Mouse (Mus musculus): ENCODE results near the gene Ddx49. TPM values are rescaled to one million over a fixed set of nuclear protein-coding genes. Genes with fewer than 3 reads are reported as not detected.

Ddx49 gene
- 52.7 and 53.1 TPM in 2 replicates for polyA plus RNA-seq (2015; fragmentation: Nextera tagmentation; extraction: Ambion mirVana)

DNA sequence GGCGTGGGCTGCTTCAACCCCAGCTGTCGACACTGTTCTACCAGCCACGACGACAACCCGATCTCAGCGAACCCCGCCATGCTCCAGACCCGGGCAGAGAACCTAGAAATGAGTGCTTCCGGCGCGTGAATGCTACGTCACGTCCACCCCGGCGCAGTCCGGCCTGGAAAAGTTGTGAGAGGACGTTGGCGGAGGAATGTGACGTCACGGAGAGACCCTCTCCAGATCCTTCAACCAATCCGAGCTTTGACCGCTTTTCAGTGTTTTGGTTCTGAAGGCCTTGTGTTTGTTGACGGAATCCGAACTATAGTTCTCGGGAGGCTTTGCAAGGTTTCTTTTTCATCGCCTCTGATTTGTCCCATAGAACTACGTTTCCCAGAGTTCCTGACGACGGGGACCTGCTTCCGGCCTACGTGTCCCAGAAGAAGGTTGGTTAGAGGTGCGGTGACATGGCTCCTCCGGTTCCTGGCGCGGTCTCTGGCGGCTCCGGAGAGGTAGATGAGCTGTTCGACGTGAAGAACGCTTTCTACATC is at the start of gene Ddx49, which contains the start of gene Cope:
TSS of gene Ddx49 (minus strand) at position 132 of the 533 bp plus-strand sequence.
TSS of gene Cope (plus strand) at position 161 of the 533 bp plus-strand sequence.
- H3K9ac ChIP-seq, result peak within 1 kb of the TSS; percentile 78
- H3K36me3 ChIP-seq, result peaks cover 57% of the 10 kb centered on the region
- H3K4me1 ChIP-seq, result peaks cover 31% of the 10 kb centered on the region
- H3K9me3 ChIP-seq, result no peaks in the 10 kb centered on the region
- peak within 1 kb of the TSS; percentile 84 for H3K27ac ChIP-seq
- peak within 1 kb of the TSS; percentile 76 for H3K4me2 ChIP-seq
- under 1% methylated on average over 40 of the region's 40 CpGs for WGBS
- no peaks in the 10 kb centered on the region for H3K27me3 ChIP-seq
- H3K4me3 ChIP-seq, result peak within 1 kb of the TSS; percentile 93
- ATAC-seq (ENCODE audit: insufficient number of reproducible peaks, low FRiP score, low TSS enrichment, low read depth), result peak; percentile 88

DNA sequence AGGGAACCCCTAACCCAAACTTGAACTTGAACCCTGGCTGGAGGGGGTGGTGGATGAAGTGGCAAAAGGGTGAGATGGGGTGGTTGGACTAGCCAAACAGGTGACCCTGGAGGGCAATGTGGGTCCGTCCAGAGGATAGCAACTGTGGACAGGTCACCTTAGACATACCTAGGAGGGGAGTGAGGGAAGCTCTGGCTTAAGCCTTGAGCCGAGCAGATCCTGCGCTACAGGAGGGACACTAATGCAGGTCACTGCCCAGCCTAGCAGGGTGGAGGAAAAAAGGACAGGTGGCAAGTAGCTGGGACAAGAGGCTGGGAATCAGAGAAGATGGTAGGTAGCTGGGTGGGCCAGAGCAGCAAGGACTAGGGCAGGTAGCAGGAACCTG is 49.7 kb upstream of the Ddx49 start:
- H3K27me3 ChIP-seq, result no peaks in the 10 kb centered on the region
- peak overlapping the region; percentile 98 for H3K4me3 ChIP-seq
- H3K4me1 ChIP-seq, result peaks cover 57% of the 10 kb centered on the region
- WGBS, result 21% methylated on average over 3 of the region's 3 CpGs
- peak overlapping the region; percentile 90 for H3K4me2 ChIP-seq
- H3K36me3 ChIP-seq, result peaks cover 23% of the 10 kb centered on the region
- H3K9me3 ChIP-seq, result no peaks in the 10 kb centered on the region
- ATAC-seq (ENCODE audit: insufficient number of reproducible peaks, low FRiP score, low TSS enrichment, low read depth), result no peak
- no peak overlapping the region for H3K27ac ChIP-seq
- H3K9ac ChIP-seq, result peak overlapping the region; percentile 98

DNA sequence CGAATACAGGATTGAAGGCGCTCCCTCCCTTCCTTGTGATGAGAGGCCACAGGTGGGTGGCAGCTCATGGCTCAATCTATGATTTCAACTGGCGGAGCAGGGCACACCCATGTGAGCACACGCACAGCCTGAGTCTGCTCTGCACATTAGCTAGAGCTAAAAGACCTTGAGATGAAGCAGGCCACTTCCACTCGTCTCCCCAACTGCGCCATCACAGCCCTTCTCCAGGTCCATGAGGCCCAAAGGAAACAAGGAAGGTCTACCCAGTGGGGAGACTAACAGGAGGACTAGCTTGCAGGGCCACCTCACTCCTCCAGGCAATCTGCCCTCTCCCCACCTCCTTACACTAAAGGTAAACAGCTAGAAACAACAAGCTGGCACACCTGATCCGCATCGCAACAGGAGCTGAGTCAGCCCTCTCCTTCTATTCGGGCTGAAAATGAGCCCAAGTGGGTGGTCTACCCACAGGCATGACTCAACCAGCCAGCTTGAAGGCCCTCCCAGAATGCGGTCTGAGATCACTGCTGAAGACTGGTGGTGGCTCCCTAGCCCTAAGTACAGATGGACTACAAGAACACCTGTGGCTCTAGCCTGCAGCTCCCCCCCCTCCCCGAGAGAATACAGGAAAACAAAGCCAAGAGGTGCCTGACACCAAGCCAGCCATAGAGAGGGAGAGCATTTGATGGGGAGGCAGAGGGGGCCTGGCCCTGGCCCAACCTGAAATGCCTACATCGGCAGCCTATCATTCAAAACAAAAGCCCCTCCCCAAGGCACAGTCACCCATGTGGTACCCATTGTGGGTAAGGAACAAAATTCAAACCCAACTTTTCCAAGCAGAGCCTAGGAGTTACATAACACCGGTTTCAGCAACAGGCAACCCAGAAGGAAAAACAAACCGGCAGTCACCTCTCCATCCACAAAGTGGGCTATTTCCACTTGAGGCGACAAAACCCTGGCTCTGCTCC is 49.0 kb upstream of the Ddx49 start:
- Histone ChIP-seq H3K27ac (peak overlapping the region; percentile 75), H3K4me1 (peaks cover 59% of the 10 kb centered on the region), H3K4me3 (peak overlapping the region; percentile 98), H3K9me3 (no peaks in the 10 kb centered on the region), H3K9ac (peak overlapping the region; percentile 98), H3K4me2 (peak overlapping the region; percentile 90), H3K27me3 (no peaks in the 10 kb centered on the region), H3K36me3 (peaks cover 29% of the 10 kb centered on the region)
- 32% methylated on average over 15 of the region's 15 CpGs for WGBS
- no peak for ATAC-seq (ENCODE audit: insufficient number of reproducible peaks, low FRiP score, low TSS enrichment, low read depth)

DNA sequence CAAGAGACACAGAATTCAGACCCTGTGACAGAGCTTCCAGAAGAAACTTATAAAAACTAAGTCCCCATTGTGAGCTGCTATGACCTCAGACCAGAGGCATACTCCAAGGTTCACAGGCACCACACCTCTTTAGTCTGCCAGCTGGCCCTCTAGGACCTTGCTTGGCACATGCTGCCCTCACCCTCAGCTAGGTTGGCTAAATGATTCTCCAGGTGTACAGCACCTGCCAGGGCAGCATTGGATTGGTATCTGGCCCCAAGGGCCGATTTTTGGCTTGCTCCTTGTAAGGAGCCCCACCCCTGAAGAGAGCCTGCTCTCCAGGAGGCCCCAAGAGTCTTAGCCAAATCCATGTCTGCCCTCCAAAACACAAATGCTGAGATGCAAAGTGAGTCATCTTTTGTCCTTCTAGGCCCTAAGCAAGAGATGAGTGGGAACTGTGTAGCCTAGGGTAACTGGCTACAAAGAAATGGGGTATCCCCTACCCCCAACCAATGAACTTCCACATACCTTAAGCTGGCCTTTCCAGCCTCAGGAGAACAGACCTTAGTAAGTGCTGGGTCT is 45.7 kb upstream of the Ddx49 start:
- Histone ChIP-seq H3K36me3 (peaks cover 50% of the 10 kb centered on the region), H3K27me3 (no peaks in the 10 kb centered on the region), H3K27ac (no peak overlapping the region), H3K9me3 (no peaks in the 10 kb centered on the region), H3K4me1 (peaks cover 64% of the 10 kb centered on the region), H3K4me2 (no peak overlapping the region), H3K4me3 (no peak overlapping the region), H3K9ac (no peak overlapping the region)
- 79% methylated on average over 1 of the region's 1 CpGs for WGBS
- ATAC-seq (ENCODE audit: insufficient number of reproducible peaks, low FRiP score, low TSS enrichment, low read depth), result no peak

DNA sequence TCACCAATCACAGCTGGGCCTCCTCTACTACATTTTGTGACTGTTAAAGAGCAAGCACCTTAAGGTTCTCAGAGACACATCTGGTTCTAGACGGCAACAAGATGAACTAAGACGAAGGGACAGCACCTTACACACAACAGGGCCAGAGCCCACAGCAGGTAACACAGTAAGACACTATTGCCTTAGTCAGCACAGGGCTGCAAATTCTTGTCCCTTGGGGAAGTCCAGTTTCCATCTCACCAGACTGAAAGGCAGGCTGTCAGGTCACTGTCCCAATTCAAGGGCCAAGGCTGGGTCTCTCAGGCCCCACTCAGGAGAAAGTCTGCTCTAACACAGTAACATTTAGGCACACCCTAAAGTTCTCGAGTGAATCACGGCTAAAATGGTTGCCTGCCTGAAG is 45.2 kb upstream of the Ddx49 start:
- Histone ChIP-seq H3K27me3 (no peaks in the 10 kb centered on the region), H3K27ac (no peak overlapping the region), H3K4me1 (peaks cover 66% of the 10 kb centered on the region), H3K4me2 (no peak overlapping the region), H3K36me3 (peaks cover 55% of the 10 kb centered on the region), H3K9ac (no peak overlapping the region), H3K4me3 (no peak overlapping the region), H3K9me3 (no peaks in the 10 kb centered on the region)
- 73% methylated on average over 4 of the region's 4 CpGs for WGBS
- ATAC-seq (ENCODE audit: insufficient number of reproducible peaks, low FRiP score, low TSS enrichment, low read depth), result no peak

DNA sequence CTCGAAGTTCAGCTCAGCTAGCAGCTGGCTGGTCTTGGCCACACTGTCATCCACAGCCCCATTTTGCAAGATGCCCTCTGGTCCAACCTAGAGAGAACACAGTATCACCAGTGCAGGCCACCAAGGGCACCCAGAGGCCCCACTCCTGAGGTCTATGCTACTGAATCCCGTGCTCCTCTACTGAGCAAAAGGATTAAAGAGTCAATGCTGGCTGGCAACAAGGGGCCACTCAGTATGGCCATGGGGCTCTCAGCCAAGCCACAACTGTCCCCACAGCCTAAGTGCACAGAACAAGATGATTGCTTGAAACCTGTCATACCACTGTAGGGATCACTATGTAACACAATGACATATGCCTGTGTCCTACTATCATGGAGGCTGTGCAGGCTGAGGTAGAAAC is 42.0 kb upstream of the Ddx49 start:
- Histone ChIP-seq H3K27me3 (no peaks in the 10 kb centered on the region), H3K4me2 (no peak overlapping the region), H3K9me3 (no peaks in the 10 kb centered on the region), H3K4me1 (peaks cover 36% of the 10 kb centered on the region), H3K9ac (no peak overlapping the region), H3K4me3 (no peak overlapping the region), H3K27ac (no peak overlapping the region; the same call in 1 of the 2 replicates), H3K36me3 (peaks cover 82% of the 10 kb centered on the region)
- 85% methylated on average over 2 of the region's 2 CpGs for WGBS
- no peak for ATAC-seq (ENCODE audit: insufficient number of reproducible peaks, low FRiP score, low TSS enrichment, low read depth)

DNA sequence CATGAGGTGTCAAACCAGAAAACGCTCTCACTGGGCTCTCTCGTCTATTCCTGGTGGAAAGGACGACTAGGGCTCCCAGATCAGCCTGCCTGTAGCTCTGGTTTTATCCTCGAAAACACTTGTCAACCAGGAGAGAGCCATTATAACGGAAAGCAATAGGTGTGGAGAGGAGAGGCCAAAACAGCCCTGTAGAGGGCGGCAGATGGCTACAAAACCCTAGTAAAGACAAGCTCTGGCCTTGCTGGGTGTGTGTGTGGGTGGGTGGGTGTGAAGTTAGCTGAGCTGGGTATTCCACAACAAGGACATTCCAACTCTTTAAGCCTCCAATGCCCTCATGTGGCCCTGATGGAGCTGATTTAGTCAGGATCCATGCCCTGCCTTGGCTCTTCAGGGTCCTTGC is 41.4 kb upstream of the Ddx49 start:
- Histone ChIP-seq H3K9me3 (no peaks in the 10 kb centered on the region), H3K9ac (no peak overlapping the region), H3K4me3 (no peak overlapping the region), H3K36me3 (peaks cover 82% of the 10 kb centered on the region), H3K4me2 (no peak overlapping the region), H3K4me1 (peaks cover 30% of the 10 kb centered on the region), H3K27me3 (no peaks in the 10 kb centered on the region), H3K27ac (no peak overlapping the region)
- 45% methylated on average over 6 of the region's 6 CpGs for WGBS
- ATAC-seq (ENCODE audit: insufficient number of reproducible peaks, low FRiP score, low TSS enrichment, low read depth), result no peak

DNA sequence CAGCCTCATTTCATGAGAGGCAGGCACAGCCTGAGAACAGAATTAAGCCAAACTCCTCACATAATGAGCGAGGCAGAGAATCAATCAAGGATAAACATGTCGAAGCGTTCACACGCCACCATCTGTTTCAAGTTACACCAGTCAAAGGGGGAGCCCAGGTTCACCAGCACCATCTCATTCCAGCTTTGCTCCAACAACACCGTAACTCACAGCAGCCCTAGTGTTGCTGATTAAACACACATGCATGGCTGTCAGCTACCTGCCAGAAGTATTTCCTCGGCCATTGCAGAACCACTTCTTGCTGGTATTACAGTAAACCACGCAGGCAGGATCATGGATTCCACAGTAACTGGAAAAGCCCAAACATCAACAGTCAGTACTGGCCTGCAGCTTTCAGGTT is 40.8 kb upstream of the Ddx49 start:
- H3K4me3 ChIP-seq, result no peak overlapping the region
- peaks cover 82% of the 10 kb centered on the region for H3K36me3 ChIP-seq
- peaks cover 24% of the 10 kb centered on the region for H3K4me1 ChIP-seq
- no peaks in the 10 kb centered on the region for H3K9me3 ChIP-seq
- no peak overlapping the region for H3K9ac ChIP-seq
- WGBS, result 37% methylated on average over 7 of the region's 7 CpGs
- H3K4me2 ChIP-seq, result no peak overlapping the region
- ATAC-seq (ENCODE audit: insufficient number of reproducible peaks, low FRiP score, low TSS enrichment, low read depth), result no peak
- H3K27ac ChIP-seq, result no peak overlapping the region
- no peaks in the 10 kb centered on the region for H3K27me3 ChIP-seq

DNA sequence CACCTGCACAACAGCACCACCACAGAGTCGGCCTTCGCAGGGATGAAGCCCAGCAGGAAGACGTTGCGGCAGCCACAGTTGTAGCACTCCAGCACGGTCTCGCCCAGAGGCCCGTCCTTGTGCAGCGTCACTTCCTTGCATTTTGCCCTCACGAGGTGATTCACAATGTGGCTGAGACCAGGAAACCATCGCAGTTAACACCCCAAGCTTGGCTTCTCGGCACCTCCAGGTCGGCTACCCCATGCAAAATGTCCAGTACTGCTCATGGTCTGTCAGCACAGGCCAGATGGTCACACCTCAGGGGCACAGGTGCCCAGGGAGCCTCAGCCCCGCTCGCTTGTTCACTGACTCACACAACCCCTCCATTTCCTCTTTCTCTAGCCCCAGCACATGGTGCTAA is 39.7 kb upstream of the Ddx49 start:
- H3K27me3 ChIP-seq, result no peaks in the 10 kb centered on the region
- H3K4me3 ChIP-seq, result no peak overlapping the region
- H3K4me2 ChIP-seq, result no peak overlapping the region
- peaks cover 87% of the 10 kb centered on the region for H3K36me3 ChIP-seq
- no peak overlapping the region for H3K9ac ChIP-seq
- no peak for ATAC-seq (ENCODE audit: insufficient number of reproducible peaks, low FRiP score, low TSS enrichment, low read depth)
- no peaks in the 10 kb centered on the region for H3K9me3 ChIP-seq
- peaks cover 21% of the 10 kb centered on the region for H3K4me1 ChIP-seq
- H3K27ac ChIP-seq, result no peak overlapping the region
- WGBS, result 85% methylated on average over 14 of the region's 14 CpGs

DNA sequence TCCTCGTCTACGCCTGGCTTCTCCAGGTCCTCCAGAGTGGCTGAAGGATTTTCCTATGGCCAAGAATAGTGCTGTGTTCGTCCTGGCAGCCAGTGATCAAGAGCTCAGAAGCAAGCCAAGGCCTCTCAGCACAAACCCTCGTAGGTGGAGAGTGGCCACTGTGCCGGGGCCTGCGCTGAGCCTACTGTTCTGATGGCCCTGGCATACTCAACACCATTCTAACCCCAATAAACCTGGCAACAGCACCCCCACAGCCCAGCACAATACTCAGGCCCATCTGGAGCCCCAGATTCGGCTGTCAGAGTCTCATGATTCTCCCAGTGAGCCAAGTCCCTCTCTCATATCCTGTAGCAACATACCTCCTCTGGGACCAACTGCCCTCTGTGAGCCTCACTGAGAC is 38.4 kb upstream of the Ddx49 start:
- no peak overlapping the region for H3K27ac ChIP-seq
- no peak overlapping the region for H3K4me2 ChIP-seq
- peaks cover 87% of the 10 kb centered on the region for H3K36me3 ChIP-seq
- H3K4me3 ChIP-seq, result no peak overlapping the region
- no peak for ATAC-seq (ENCODE audit: insufficient number of reproducible peaks, low FRiP score, low TSS enrichment, low read depth)
- 94% methylated on average over 7 of the region's 7 CpGs for WGBS
- H3K4me1 ChIP-seq, result peaks cover 16% of the 10 kb centered on the region
- H3K9me3 ChIP-seq, result no peaks in the 10 kb centered on the region
- H3K9ac ChIP-seq, result no peak overlapping the region
- H3K27me3 ChIP-seq, result no peaks in the 10 kb centered on the region

DNA sequence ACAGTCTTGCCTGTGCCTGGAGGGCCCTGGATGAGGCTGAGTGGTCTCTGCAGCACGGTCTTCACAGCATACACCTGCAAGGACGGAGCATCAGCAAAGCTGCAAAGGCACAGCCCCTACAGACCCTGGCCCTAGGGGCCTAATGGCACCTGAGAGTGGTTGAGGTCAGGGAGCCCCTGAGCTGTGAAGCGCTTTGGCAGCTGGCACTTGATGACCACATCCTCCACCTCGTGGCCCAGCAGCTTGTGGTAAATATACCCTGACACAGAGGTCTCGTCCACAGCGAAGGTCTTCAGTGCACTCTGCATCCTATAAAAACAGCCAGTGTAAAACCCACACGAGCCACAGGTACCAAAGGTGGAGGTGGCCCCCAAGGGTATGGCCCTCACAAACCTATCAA is 36.6 kb upstream of the Ddx49 start:
- Histone ChIP-seq H3K9me3 (no peaks in the 10 kb centered on the region), H3K9ac (no peak overlapping the region), H3K4me2 (no peak overlapping the region), H3K36me3 (peaks cover 100% of the 10 kb centered on the region), H3K4me1 (peaks cover 9% of the 10 kb centered on the region), H3K27me3 (no peaks in the 10 kb centered on the region), H3K27ac (no peak overlapping the region), H3K4me3 (no peak overlapping the region)
- no peak for ATAC-seq (ENCODE audit: insufficient number of reproducible peaks, low FRiP score, low TSS enrichment, low read depth)
- WGBS, result 89% methylated on average over 7 of the region's 7 CpGs

DNA sequence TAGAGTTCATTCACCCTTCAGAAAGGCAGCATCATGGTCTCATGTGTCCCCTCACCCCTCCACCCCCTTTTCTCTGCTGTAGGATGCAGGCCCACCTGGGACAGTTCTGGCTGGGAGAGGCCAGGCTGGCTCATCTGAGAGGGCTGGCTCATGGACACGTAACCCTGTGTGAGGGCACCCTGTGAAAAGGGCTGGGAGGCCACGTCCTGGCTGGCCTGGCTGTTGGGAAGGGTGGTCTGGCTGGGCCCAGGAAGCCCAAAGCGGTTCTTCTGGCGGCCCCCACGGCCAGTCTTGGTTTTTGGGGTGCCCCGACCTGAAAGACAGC is 30.6 kb upstream of the Ddx49 start:
- no peak overlapping the region for H3K27ac ChIP-seq
- peaks cover 65% of the 10 kb centered on the region for H3K36me3 ChIP-seq
- WGBS, result 95% methylated on average over 6 of the region's 6 CpGs
- no peak overlapping the region for H3K4me3 ChIP-seq
- H3K4me1 ChIP-seq, result peaks cover 33% of the 10 kb centered on the region
- ATAC-seq (ENCODE audit: insufficient number of reproducible peaks, low FRiP score, low TSS enrichment, low read depth), result no peak
- 0 out of 2 replicates have a peak, but pooled peaks cover 10% of the 10 kb centered on the region for H3K27me3 ChIP-seq
- H3K4me2 ChIP-seq, result no peak overlapping the region
- no peak overlapping the region for H3K9ac ChIP-seq
- no peaks in the 10 kb centered on the region for H3K9me3 ChIP-seq
